Mouse (Mus musculus) right cerebral cortex, postnatal 4 days (tissue): ENCODE measurements at regions not wholly inside any gene's neighbourhood (a gene's known extent, or its start where the extent isn't known, plus 50 kb on each side); places are given as distances from the start of the nearest gene placed in this dataset.

ENCODE experiments used
- DNase-seq: peaks from one replicate; pipeline ENCODE4 v3.0.0-alpha.2; 2022

- no peak for DNase-seq
These were observed 356.7 kb upstream of the Runx1 start for GRCm38 (mm10) chr16:93182656-93183055.

DNA sequence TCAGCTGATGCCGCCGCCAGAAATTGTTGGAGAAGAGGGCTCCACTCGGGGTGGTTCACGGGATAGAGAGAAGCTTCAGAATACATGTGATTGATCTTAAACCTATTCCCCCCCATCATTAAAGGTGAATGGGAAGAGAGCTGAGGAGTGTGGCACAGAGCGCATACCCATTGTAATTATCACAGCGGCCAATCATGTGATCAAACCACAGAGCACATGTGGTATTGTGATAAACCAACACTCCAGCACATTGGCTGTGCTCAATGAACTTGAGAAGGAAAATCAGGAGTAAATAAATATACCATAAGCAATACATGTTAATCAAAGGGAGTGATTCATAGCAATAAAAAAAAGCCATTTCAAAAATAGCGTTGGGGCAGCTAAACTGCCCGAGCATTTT is 355.5 kb upstream of the Runx1 start:
- DNase-seq: no peak

GRCm38 (mm10) chr16:93180213-93180612 is 354.3 kb upstream of the Runx1 start:
- DNase-seq: no peak

- DNase-seq: no peak
These were observed 340.7 kb upstream of the Runx1 start for GRCm38 (mm10) chr16:93166667-93167066.

DNA sequence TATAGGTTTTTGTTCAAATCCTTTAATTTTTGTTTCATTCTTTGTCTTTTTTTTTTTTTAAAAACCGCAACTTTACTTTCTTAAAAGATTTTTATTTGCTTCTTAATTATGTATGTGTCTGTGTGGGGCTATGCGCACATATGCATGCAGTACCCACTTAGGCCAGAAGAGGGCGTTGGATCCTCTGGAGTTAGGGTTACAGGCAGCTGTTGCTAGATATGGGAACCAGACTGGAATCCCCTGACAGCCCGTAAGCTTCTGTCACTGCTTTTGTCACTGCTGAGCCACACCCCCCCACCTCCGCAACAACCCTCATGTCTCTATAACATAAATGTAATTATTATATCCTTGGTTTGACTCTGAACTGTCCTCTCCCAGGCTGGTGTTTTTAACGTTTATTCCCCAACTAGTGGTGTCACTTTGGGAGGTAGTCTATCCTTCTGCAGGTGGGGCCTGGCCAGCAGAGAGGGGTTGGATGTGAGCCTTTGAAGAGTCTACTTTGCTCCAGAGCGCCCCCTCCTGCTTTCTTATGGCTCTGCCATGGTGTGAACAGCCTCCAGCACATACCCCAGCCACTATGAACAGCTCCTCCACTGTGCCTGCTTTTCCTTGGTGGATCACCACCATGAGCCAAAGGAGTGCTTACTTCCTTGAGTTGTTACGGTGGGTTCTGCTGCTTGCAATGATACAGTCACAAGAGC is 332.7 kb upstream of the Runx1 start:
- no peak for DNase-seq

- DNase-seq: no peak
These were observed 327.8 kb upstream of the Runx1 start for GRCm38 (mm10) chr16:93153545-93154329.

- DNase-seq: no peak
These were observed 327.0 kb upstream of the Runx1 start for GRCm38 (mm10) chr16:93152765-93153489.

GRCm38 (mm10) chr16:93152057-93152456 is 326.1 kb upstream of the Runx1 start:
- DNase-seq: no peak

GRCm38 (mm10) chr16:93151652-93152051 is 325.7 kb upstream of the Runx1 start:
- no peak for DNase-seq

GRCm38 (mm10) chr16:93150451-93150850 is 324.5 kb upstream of the Runx1 start:
- DNase-seq: no peak

DNA sequence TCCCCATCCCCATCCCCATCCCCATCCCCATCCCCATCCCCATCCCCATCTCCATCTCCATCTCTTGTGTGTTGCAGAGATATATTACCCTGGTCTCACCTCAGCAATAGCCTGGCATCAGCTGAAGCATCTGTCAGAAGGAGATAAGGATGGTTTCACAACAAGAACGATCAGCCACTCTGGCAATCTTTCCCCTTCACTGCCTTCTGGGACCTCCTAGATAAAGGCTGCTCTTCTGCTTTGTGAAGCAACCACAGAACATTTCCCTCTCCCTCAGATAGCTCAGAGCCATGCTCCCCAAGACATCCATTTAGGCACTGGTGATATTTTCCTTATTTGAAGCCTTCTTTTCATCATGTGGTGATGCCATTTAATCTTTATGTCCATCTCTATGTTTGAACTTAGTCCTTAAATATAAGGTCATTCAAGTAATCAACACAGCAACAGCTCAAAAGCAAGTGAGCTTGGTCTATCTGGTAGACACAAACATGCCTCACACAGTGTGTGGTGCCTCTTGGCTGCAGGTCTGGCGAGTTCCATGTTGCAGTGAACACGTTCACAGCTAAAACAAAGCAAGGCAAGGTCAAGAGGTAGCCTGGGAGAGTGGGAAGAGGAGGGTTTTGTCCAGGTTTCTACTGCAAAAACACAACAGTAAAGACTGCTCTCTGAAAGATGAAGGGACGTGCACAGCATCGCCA is 321.7 kb upstream of the Runx1 start:
- DNase-seq: no peak

GRCm38 (mm10) chr16:93146812-93147211 is 320.9 kb upstream of the Runx1 start:
- DNase-seq: no peak

GRCm38 (mm10) chr16:93145617-93146016 is 319.7 kb upstream of the Runx1 start:
- DNase-seq: no peak

GRCm38 (mm10) chr16:93144033-93144432 is 318.1 kb upstream of the Runx1 start:
- no peak for DNase-seq

GRCm38 (mm10) chr16:93143164-93143563 is 317.2 kb upstream of the Runx1 start:
- DNase-seq: peak; percentile 84

DNA sequence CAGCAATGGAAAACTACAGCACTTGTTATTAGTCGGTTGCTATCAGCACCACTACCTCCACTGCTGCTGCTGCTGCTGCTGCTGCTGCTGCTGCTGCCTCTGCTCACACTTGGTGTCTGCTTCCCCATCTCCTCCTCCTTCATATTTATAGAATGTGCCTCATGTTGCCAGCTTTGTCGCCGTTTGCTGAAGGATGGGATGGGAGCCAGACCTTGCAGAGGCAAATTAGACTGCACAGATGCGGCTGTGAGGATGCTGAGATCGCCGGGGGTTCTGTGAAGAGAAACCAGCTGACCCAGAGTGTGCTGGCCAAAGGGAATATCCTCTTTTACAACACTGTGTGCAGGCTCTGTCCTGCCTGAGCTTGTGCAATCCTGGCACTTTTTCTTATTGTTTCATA is 316.0 kb upstream of the Runx1 start:
- peak; percentile 17 for DNase-seq

GRCm38 (mm10) chr16:93140535-93141110 is 314.7 kb upstream of the Runx1 start:
- DNase-seq: no peak

DNA sequence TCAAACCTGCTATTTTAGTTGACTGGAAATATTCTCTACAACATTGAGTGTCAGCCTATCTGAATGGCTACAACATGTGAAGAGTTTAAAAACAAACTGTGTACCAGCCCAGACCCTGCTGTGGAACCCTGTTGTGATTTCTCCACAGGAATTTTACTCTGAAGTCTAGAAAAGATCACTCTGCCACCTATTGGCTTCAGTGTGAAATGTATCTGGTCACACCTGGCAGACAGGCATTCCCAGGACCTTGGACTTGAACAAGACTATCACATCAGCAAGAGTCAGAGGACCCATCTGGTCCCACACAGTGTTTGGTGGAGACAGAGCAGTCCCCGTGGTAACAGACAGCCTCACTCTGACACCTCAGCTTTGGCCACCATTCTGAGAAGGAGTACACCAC is 311.3 kb upstream of the Runx1 start:
- no peak for DNase-seq

GRCm38 (mm10) chr16:93131404-93131803 is 305.5 kb upstream of the Runx1 start:
- DNase-seq: no peak

DNA sequence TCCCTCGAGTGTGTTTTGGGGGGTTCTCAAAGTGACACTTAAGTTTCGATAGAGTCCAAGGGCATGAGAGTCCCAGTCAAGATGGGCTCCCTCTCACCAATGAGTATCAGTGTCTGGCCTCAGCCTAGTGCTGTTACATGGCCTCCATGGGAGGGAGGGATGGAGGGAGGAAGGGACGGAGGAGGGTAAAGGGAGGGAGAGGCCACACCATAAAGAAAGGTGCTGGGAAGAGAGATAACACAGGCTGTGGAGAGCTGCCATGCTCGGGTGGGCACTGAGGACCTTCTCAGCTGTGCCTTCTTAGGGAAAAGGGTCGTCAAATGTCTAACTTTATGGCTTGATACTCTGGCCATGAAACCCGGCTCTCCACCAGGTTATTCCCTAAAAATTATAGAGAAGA is 304.7 kb upstream of the Runx1 start:
- DNase-seq: no peak

DNA sequence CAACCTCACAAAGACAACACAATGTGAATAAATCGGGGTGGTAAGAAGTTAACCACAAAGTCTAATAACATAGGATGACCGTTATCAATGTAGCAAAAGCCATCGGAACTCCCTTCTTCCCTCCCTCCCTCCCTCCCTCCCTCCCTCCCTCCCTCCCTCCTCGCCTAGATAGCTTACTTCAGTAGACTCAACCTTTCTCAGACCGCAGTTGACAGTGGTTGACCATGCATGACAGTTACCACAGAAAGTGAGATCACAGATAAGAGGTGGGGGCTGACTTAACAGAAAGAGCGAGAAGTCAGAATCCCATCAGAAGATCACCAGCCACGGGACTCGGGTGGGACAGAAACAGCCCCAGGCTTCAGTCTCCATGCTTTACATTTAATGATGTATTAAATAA is 297.8 kb upstream of the Runx1 start:
- DNase-seq: no peak

- no peak for DNase-seq
These were observed 290.4 kb upstream of the Runx1 start for GRCm38 (mm10) chr16:93116111-93116969.
